Mouse (Mus musculus) heart, embryonic 14.5 days (tissue): ENCODE measurements around the gene Avpi1. TPM values are rescaled to one million over a fixed set of nuclear protein-coding genes. Genes with fewer than 3 reads are reported as not detected.
"Not testable (repeated sequence)": the region's sequence is repeated elsewhere in the genome, so short reads cannot be mapped to it uniquely, and the experiment has no call there.

Source experiments
- ATAC-seq: fragments of 200-750 bp; cut with Nextera tagmentation; 2 replicates; pipeline ENCODE4 v1.8.0; 2017; ENCODE audit warnings: low read depth, moderate TSS enrichment; ENCODE audit not compliant: insufficient number of reproducible peaks, insufficient read depth, low FRiP score
- H3K27ac ChIP-seq, 2 experiments: fragments of 200-500 bp in 1 of 2; fragments of 300-500 bp in 1 of 2; sonication (generic) in 1 of 2; replicated peaks in 1 of 2; 2 replicates each; pipeline ENCODE4 v1.5.1; 2012 to 2014; ENCODE audit warnings: low read depth in 2 of 2, low read length in 2 of 2, control low read depth in 1 of 2, mild to moderate bottlenecking in 1 of 2, mixed read lengths in 1 of 2; ENCODE audit not compliant: control insufficient read depth in 1 of 2, insufficient read depth in 1 of 2
- H3K27me3 ChIP-seq: fragments of 300-500 bp; sonication (generic); 2 replicates; pipeline ENCODE4 v1.6.1; 2014; ENCODE audit warnings: mild to moderate bottlenecking, low read length, control low read depth; ENCODE audit not compliant: control insufficient read depth, insufficient read depth
- H3K36me3 ChIP-seq: fragments of 300-500 bp; sonication (generic); 2 replicates; pipeline ENCODE4 v1.6.1; 2014; ENCODE audit warnings: mild to moderate bottlenecking, control low read depth, low read length, mixed read lengths; ENCODE audit not compliant: control insufficient read depth, insufficient read depth
- H3K4me1 ChIP-seq, 2 experiments: fragments of 200-500 bp in 1 of 2; fragments of 300-500 bp in 1 of 2; sonication (generic) in 1 of 2; 2 replicates each; pipeline ENCODE4 v1.6.1; 2012 to 2014; ENCODE audit warnings: low read length in 2 of 2, control low read depth in 1 of 2, mixed read lengths in 1 of 2; ENCODE audit not compliant: control insufficient read depth in 2 of 2, insufficient read depth in 2 of 2
- H3K4me2 ChIP-seq: fragments of 300-500 bp; sonication (generic); 2 replicates; pipeline ENCODE4 v1.6.1; 2014; ENCODE audit warnings: mild to moderate bottlenecking, low read length
- H3K4me3 ChIP-seq, 2 experiments: fragments of 200-500 bp in 1 of 2; fragments of 300-500 bp in 1 of 2; sonication (generic) in 1 of 2; 2 replicates each; pipeline ENCODE4 v1.5.1; 2012 to 2014; ENCODE audit warnings: low read length in 2 of 2, mild to moderate bottlenecking in 2 of 2, control low read depth in 1 of 2, low read depth in 1 of 2, moderate library complexity in 1 of 2; ENCODE audit not compliant: control insufficient read depth in 1 of 2, insufficient read depth in 1 of 2
- H3K9ac ChIP-seq: fragments of 300-500 bp; sonication (generic); 2 replicates; pipeline ENCODE4 v1.6.1; 2014; ENCODE audit warnings: mild to moderate bottlenecking, low read length
- H3K9me3 ChIP-seq: fragments of 300-500 bp; sonication (generic); 2 replicates; pipeline ENCODE4 v1.6.1; 2016; ENCODE audit warnings: low read length, control low read depth; ENCODE audit not compliant: control insufficient read depth
- WGBS: fragments of 180-500 bp; shearing (Covaris S2); extraction: QIAGEN DNeasy Blood & Tissue Kit; methylation state at CpG from one replicate; pipeline ENCODE4 v1.1.7; 2014; 5-methylcytosine and 5-hydroxymethylcytosine counted together
- polyA plus RNA-seq: library from polyadenylated mRNA; unstranded; fragments of >200 nt; fragmentation: Nextera tagmentation; extraction: Ambion mirVana; gene quantifications from 2 replicates; pipeline ENCODE4 v1.2.1, GENCODE M21; 2014

Gene Avpi1
- polyA plus RNA-seq, 1 experiment from 2014 or later, result 38.2 TPM

DNA sequence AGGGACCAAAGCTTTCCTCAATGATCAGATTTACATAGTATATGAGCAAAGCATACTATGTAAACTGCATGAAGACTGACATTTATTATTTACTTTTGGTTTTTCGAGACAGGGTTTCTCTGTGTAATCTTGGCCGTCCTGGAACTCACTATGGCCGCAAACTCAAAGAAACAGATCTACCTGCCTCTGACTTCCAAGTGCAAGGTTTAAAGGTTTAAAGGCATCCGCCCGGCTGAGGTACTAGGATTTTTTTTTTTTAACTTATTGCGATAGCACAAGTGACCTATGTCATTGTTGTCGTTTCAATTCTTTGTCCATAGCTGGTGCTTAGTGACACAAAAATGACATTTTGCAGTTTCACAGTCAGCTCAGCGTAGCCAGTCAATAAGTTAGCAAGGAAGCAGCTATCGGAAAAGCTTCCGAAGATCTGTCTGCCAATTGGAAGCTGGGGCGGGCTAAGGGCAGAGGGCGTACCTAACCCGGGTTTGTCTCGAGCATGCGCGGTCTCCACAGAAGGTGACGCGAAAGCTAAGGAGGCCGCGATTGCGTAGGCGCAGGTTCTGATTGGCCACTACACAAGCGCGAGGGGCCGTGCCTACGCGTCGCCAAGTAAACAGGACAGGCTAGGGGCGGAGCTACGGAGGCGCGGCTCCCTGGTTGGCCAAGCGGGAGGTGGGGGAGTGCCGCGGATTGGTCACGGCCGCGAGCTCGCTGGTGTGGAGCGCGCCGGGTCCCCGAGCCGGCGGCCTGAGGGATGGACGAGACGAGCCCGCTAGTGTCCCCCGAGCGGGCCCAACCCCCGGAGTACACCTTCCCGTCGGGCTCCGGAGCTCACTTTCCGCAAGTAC, 38.9 kb downstream of the Avpi1 start, which contains the start of gene Pi4k2a:
Gene Pi4k2a, plus strand, starts transcription at position 723 of the 848 bp plus-strand sequence.
- Histone ChIP-seq H3K27me3 (no peaks in the 10 kb centered on the region), H3K27ac (peak within 1 kb of the TSS; percentile 86 to 93), H3K4me2 (peak within 1 kb of the TSS; percentile 83), H3K9me3 (no peaks in the 10 kb centered on the region), H3K9ac (peak within 1 kb of the TSS; percentile 83), H3K4me3 (peak within 1 kb of the TSS; percentile 83 to 91), H3K36me3 (peaks cover 6% of the 10 kb centered on the region), H3K4me1 (peaks cover 12 to 22% of the 10 kb centered on the region in 2 experiments)
- WGBS, result under 1% methylated on average over 49 of the region's 55 CpGs
- peak; percentile 99 for ATAC-seq

DNA sequence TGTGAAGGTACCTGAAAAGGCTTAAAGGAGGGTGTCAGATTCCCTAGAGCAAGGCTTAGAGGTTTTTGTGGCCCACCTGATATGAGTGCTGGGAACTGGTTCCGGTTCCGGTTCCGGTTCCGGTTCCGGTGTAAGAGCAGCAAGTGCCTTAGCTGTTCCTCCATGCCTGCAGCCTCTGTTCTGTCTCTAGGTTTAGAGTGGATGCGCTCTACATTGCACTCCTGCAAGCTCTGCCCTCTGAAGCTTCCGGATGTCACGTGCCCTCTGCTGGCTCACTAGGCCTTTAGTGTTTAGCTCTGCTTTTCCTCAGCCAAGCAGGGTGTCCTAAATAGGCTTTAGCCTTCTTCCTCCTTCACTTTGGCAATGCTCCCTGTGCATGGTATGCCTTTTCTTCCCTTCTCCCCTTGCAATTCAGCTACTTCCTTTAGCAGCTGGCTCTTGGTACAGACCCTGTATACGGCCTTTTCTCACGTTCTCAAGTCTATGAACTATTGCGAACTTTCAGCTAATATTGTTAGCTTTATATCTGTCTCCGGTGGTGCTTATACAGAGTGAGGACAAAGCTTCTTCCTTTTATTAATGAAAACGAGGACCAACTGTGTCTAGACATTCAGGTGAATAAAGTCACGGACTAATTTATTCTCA, 39.6 kb downstream of the Avpi1 start:
- H3K9ac ChIP-seq, result peak overlapping the region; percentile 64
- WGBS, result 18% methylated on average over 14 of the region's 14 CpGs
- no peak for ATAC-seq

DNA sequence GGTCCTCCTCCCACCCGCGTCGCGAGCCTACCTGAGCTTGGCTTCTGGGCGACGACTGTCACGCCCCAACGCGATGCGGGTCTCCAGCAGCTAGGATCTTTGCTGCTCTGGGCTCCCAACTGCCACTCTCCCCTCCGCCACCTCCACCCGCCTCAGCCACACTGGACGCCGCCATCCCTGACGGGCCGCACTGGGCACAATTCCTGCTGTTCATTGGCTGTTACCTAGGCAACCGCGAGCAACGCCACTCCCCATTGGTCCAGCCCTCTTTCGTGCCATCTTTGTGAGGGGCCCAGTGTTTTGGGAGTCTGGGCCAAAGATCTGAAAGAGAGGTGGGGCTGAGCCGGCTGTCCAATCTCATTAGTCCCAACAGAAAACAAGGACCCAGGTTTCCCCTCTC, 42.7 kb downstream of the Avpi1 start, which contains the start of gene Morn4:
Gene Morn4, minus strand, starts transcription at position 192 of the 400 bp plus-strand sequence.
- peak within 1 kb of the TSS; percentile 89 for H3K4me2 ChIP-seq
- peak within 1 kb of the TSS; percentile 77 for H3K9ac ChIP-seq
- H3K4me3 ChIP-seq, result peak within 1 kb of the TSS; percentile 68 to 79
- 0 out of 2 replicates have a peak, but pooled peaks have one; percentile 33 for ATAC-seq
- no peaks in the 10 kb centered on the region for H3K36me3 ChIP-seq
- no peaks in the 10 kb centered on the region for H3K27me3 ChIP-seq
- H3K4me1 ChIP-seq, result peaks cover 9 to 14% of the 10 kb centered on the region in 2 experiments
- under 1% methylated on average over 21 of the region's 21 CpGs for WGBS
- H3K27ac ChIP-seq, result no peak within 1 kb of the TSS
- no peaks in the 10 kb centered on the region for H3K9me3 ChIP-seq

More for the DNA sequence above, 39.6 kb downstream of the Avpi1 start:
- Histone ChIP-seq H3K27ac (peak overlapping the region; percentile 86 to 90), H3K4me1 (peaks cover 12 to 22% of the 10 kb centered on the region in 2 experiments), H3K9me3 (no peaks in the 10 kb centered on the region), H3K4me3 (peak overlapping the region; percentile 11 to 91), H3K27me3 (no peaks in the 10 kb centered on the region), H3K36me3 (peaks cover 6% of the 10 kb centered on the region), H3K4me2 (peak overlapping the region; percentile 75)

DNA sequence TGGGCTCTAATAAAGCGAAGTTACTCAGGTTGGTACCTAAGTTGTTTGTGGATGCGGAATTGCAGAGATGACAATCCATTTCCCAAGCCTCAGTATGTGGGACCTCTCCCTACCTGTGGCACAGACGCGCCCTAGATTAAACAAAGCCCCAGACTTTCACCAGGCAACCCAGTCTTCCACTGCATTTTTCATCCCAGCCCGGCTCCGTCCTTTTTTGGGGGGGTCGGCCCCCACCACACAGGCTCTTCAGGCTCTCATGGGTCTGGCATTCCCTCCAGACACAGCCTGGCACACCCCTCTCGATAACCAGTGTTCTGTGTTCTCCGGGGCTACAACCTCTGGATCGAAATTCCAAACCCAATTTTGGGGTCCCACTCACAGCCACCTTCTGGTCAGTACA, 43.2 kb downstream of the Avpi1 start:
- 7% methylated on average over 10 of the region's 10 CpGs for WGBS
- no peak overlapping the region for H3K27ac ChIP-seq
- no peak for ATAC-seq
- H3K4me2 ChIP-seq, result peak overlapping the region; percentile 89
- H3K9me3 ChIP-seq, result no peaks in the 10 kb centered on the region
- no peaks in the 10 kb centered on the region for H3K27me3 ChIP-seq
- H3K4me3 ChIP-seq, result peak overlapping the region; percentile 68 to 79
- H3K4me1 ChIP-seq, result peaks cover 9 to 12% of the 10 kb centered on the region in 2 experiments
- H3K9ac ChIP-seq, result peak overlapping the region; percentile 77
- H3K36me3 ChIP-seq, result no peaks in the 10 kb centered on the region

DNA sequence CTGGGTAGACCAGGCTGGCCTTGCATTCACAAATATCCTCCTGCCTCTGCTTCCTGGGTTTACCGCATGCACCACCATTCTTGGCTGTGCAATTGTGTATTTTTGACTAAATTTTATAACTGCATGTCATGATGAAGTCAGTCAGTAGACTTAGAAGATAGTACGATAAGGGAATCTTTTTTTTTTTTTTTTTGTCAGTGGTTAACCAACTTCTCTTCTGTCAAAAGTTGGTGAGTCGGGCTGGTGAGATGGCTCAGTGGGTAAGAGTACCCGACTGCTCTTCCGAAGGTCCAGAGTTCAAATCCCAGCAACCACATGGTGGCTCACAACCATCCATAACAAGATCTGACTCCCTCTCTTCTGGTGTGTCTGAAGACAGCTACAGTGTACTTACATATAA, 47.2 kb downstream of the Avpi1 start:
- H3K9ac ChIP-seq, H3K27ac ChIP-seq, H3K27me3 ChIP-seq, H3K9me3 ChIP-seq, H3K4me2 ChIP-seq, H3K4me3 ChIP-seq, ATAC-seq, H3K36me3 ChIP-seq, H3K4me1 ChIP-seq: not testable (repeated sequence)
- WGBS, result 87% methylated on average over 5 of the region's 5 CpGs

DNA sequence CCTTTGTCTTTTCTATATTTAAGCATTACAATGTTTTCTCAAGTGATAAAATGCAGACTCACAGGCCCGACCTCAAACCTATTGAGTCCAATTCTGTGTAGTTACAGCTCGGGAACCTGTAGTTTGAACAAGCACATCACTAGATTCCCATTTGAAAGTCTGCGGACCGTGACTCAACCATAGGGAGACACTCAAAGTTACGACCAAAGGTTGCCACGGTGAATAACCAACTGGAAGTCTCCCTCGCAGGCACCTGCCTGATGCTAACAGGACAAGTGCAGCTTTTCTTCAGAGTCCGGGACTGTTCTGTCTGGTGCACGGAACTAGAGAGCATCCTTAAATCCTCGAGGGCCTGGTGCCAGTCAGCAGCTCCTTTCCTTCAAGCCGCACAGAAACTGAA, 48.4 kb downstream of the Avpi1 start:
- WGBS, result 77% methylated on average over 11 of the region's 11 CpGs
- Histone ChIP-seq H3K27me3 (no peaks in the 10 kb centered on the region), H3K9me3 (no peaks in the 10 kb centered on the region), H3K27ac (no peak overlapping the region), H3K36me3 (peaks cover 8% of the 10 kb centered on the region; the same call in 1 of the 2 replicates), H3K9ac (no peak overlapping the region), H3K4me3 (no peak overlapping the region), H3K4me2 (no peak overlapping the region), H3K4me1 (peaks cover 0 to under 1% of the 10 kb centered on the region in 2 experiments; a peak in 1 of 4 replicates)
- no peak for ATAC-seq

DNA sequence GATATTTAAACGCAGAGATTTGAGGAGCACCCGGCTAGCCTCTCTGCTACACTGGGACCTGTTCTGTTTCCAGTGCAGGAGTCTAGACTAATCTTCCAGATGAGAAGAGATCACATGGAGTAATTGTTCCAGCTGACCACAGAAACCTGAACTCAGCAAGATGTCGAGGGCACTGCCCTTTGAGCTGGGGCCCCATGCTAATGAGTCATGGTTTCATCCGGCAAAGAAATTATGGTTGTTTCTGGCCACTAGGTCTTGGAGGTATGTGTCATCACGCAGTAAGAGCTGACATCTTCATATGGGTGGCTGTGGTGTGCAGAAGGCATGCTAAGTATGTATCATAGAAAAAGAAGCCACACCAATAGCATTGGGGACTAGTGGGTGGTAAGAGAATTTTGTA, 48.9 kb downstream of the Avpi1 start:
- H3K9ac ChIP-seq, result no peak overlapping the region
- no peak overlapping the region for H3K4me2 ChIP-seq
- peaks cover 10% of the 10 kb centered on the region; the same call in 1 of the 2 replicates for H3K36me3 ChIP-seq
- whole genome bisulfite sequencing, result 74% methylated on average over 5 of the region's 5 CpGs
- H3K9me3 ChIP-seq, result no peaks in the 10 kb centered on the region
- H3K4me3 ChIP-seq, result no peak overlapping the region
- H3K4me1 ChIP-seq, result no peaks in the 10 kb centered on the region
- no peaks in the 10 kb centered on the region for H3K27me3 ChIP-seq
- H3K27ac ChIP-seq, result no peak overlapping the region
- ATAC-seq, result no peak
